Mouse (Mus musculus) stomach, postnatal 0 days (tissue): ENCODE measurements at regions not wholly inside any gene's neighbourhood (a gene's known extent, or its start where the extent isn't known, plus 50 kb on each side); places are given as distances from the start of the nearest gene placed in this dataset.

Source experiments
- CTCF ChIP-seq: IDR thresholded peaks from 2 replicates; pipeline ENCODE4 v1.5.1; 2016; ENCODE audit warnings: antibody characterized with exemption, low read depth, mild to moderate bottlenecking, moderate library complexity
- EP300 ChIP-seq: optimal IDR thresholded peaks from 2 replicates; pipeline ENCODE3; 2016; ENCODE audit warnings: antibody characterized with exemption

DNA sequence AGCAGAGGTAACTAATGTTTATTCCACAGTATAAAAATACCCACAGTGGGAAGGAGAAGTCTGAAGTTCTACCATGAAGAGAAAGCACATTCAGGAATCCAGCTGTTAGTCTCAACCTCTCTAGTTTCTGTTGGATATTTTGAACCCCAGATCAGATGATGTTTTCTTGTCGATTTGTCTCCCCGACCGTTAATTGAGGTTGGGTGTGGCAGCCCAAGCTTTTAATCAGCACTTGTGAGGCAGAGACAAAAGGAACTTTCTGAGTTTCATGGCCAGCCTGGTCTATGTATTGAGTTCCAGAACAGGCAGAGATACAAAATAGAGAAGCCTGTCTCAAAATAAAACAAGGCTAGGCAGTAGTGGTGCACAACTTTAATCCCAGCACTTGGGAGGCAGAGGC, 129.5 kb downstream of the Tomm20 start:
- no peak for TF ChIP-seq CTCF
- no peak for TF ChIP-seq EP300
